Mouse (Mus musculus) megakaryocyte-erythroid progenitor cell, adult 5-6 weeks (primary cell): ENCODE measurements around the gene Tenm2. TPM values are rescaled to one million over a fixed set of nuclear protein-coding genes. Genes with fewer than 3 reads are reported as not detected.

Experiments used
- ATAC-seq: replicated peaks from 2 replicates; pipeline ENCODE4 v1.8.0; 2016; ENCODE audit warnings: mild to moderate bottlenecking, inconsistent platforms; ENCODE audit not compliant: severe bottlenecking, poor library complexity, low FRiP score, low TSS enrichment
- total RNA-seq, 2 experiments: library from RNA; stranded (forward) in 1 of 2; stranded (reverse) in 1 of 2; fragments of 200-1000, 215-1000 nt in 1 of 2; fragments of >200 nt in 1 of 2; fragmentation: Nextera tagmentation in 1 of 2; gene quantifications; 2 replicates each; pipeline ENCODE4 v1.2.3; 2014 to 2017

The Tenm2 gene
- total RNA-seq, 2 experiments from 2014 or later: not detected

DNA sequence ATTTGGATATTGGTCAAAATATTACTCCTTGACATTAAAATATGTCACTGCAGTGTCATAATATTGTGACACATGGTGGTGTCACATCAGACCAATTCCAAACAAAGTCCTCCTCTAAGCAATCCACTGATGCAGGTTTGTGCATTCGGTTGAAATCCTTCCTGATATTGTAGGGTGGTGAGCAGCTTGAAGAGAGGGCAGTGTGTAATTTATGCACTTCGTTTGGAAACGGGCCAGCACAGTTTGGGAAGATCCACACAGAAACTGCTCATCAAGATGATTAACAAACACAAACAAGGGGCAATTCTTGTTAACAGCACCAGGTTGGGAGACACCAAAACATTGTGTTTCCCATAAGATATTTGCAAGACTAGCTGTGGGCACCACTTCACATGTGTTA lies 508.0 kb downstream of the Tenm2 start:
- no peak for ATAC-seq

DNA sequence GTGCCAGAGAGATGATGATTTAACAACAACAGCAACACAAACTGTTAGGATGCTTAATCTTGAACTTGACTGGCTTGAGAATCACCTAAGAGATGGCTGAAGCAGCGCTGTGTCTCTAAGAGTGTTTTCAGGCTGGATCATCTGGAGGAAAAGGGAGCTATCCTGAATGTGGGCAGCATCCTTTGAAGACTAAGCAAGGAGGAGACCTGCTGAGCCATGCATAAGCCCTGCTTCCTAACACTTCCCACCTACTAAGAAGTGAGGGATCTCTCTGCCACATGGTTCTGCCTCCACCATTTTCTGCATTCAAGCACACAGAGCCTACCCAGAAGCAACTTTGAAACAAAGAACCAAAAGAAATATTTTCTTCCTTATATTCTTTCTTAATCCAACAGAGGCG lies 532.9 kb downstream of the Tenm2 start:
- no peak for ATAC-seq

DNA sequence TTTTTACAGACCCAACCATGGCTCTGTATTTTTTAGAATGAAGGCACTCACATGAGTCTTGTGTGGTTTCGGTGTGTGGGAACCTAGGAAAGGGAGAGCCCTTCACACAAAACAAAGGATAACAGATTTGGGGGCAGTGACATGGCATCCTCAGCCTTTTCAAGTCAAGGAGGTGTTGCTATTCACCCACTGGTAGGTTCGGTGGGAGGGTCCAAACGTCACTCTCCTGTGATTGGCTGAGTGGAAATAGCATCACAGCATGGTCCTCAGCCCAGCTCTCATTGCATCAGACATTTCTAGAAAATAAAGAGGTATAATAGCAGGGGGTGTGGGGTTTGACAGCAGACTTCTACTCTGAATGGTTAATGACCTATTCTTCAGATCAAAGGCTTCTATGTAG lies 534.8 kb downstream of the Tenm2 start:
- ATAC-seq: no peak

DNA sequence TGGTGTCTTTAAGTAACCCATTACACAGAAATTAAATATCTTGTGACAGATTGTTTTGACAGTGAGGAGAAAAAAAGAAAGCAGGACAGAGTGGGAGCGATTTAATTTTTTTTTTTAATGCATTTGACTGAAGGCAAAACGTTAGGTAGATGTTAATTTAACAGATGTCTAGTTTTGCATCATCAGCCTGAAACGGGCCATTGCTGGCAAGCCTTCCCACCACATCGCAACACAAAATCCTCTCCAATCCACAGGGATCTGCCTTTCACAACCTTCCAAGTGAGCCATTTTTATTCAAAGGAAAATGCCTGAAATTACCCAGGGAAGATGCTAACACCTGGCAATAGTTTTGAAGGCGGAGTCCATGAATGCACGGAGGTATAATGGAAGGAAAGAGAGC lies 535.6 kb downstream of the Tenm2 start:
- no peak for ATAC-seq

DNA sequence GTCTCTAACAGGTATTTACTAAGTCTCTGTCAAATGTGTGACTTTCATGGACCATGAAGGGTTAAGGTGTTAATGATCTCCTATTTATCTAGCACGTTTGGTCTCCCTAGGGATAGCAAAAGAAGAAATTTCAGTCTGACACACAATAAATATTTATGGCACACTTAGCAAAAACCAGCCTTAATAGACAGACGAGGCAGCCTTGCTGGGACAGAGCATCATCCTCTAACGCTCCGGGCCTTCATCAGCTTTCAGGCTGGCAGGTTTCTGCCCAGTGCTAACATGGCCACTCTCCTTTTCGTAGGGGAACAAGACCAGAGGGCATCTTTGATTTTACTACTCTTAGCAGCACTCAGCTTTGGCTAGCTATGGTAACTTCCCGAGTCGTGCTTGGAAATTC lies 537.5 kb downstream of the Tenm2 start:
- no peak for ATAC-seq

DNA sequence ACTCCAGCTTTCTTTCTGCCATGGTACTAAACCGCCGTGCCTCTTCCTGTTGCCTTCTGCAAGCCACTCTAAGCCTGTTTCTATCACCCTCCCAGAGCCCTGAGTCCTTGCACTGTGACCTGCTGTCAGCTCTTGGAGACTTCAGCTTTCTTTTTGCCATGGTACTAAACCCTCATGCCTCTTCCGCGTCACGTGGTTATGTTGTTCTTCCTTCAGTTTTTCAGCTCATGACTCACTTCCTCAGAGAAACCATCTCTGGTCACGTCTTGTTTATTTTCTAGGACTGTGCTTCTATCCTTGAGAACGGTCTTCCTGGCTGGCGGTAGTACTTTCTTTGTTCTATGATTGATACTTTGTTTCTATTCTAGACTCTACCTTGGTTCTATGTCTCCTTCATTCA lies 537.9 kb downstream of the Tenm2 start:
- no peak for ATAC-seq

DNA sequence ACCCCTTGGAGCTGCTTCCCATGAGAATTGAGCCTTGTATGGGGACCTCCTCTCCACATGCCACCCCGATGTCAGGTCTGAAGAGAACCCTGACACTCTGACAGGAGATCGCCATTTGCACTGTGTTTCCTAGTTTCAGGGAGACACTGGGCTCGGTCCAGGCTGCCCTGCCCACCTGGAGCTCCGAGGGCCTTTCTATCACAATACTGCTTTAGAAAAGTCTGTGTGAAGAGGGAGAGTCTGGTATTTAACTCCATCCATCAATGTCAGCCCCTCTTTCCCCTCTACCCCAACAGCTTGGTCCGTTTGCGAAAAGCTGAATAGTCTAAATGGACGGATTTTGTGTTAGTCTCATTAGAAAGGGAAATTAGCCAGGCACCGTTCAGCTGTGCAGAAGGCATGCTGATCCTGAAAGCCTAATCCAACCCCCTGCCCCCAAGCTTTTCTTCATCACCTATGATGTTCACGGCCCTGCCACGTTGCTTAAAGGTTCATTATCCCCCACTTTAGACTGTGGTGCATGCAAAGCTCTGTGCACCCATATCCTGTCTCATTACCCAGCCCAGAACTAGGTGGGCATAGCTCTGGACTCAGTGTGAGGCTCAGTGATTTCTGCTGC lies 538.6 kb downstream of the Tenm2 start:
- ATAC-seq: no peak

DNA sequence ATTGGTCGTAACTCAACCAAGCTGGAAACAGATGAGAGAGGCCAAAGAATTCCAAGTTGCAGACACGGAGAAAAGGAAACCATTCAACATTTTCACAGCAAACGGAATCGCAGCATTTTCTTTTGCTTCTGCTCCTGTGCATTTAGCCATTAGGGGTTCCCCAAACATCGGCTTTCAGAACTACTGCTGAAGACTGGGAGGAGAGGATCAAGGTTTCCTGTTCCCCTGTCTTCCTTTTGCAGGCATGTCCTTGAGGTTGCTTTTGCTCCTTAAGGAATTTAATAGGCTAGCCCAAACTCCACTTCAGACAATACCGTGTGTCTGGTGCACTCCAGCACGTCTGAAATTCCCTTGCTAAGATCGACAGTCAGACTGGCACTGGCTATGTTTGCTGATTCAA lies 541.0 kb downstream of the Tenm2 start:
- no peak for ATAC-seq

DNA sequence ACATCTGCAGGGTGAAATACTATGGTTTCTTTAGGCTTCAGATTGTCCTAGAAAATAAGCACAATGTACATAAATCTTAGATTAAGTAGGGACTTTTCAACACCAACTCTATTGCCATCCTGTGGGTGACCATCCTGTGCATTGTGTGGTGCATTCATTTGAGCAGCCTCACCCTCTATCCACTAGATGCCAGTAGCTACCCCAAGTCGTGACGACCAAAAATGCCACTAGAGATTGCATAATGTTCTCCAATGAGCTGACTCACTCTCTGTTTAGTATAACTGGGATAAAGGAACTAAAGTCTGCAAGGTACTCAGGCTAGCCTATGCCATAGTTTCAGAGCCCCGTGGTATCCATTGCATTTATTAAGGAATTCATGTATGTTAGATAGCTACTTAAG lies 543.1 kb downstream of the Tenm2 start:
- ATAC-seq: no peak

DNA sequence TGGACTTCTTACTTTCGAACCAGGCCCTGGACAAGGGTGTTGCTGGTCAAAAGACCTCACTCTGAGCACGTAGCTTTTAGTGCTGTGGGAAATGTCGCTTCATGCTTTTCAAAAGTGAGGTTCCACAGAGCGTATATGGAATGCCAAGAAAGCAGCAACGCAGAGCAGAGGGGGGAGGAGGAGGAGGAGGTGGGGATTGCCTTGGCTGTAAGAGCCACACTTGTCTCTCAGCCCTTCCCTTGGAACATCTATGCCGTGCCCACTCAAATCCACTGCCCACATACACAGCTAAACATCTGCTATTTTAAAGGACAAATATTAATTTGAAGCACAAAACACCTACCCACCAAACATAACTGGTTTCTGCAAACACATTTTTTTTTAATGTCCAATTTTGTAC lies 544.9 kb downstream of the Tenm2 start:
- ATAC-seq: no peak

DNA sequence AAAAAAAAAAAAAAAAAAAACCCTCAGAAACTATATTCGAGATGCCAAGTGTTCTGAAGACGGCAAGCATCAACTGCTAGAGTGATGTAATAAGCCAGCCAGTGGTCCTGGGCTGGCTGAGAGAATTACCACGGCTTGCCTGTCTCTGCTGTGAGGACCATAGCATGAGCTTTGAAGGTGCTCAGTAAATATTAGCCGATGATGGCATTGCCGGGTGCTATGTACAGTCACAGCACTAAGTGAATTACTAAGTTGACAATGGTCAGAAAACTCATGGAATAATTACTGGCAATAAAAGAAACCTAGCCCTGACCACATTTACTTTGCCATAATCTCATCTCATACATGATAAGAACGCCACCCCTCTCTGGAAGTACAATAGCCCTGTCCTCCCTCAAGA lies 549.5 kb downstream of the Tenm2 start:
- no peak for ATAC-seq

DNA sequence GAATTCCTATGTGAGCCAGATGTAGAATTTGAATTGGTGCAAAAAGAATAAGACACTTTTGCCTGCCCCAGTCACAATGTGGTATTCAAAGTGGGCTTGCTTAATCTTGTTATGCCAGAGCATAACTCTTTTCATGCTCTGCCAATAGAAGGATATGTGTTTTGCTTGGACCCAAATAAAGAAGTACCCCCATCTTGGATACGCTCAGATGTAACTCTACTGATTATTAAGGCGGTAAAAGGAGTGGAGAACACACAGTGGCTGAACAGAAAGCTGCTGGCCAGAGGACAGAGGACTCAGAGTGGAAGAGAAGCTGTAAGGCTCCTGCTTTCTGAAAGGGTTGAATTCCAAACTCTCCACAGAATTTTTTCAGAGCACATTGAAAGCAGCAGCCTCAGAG lies 556.4 kb downstream of the Tenm2 start:
- ATAC-seq: no peak

DNA sequence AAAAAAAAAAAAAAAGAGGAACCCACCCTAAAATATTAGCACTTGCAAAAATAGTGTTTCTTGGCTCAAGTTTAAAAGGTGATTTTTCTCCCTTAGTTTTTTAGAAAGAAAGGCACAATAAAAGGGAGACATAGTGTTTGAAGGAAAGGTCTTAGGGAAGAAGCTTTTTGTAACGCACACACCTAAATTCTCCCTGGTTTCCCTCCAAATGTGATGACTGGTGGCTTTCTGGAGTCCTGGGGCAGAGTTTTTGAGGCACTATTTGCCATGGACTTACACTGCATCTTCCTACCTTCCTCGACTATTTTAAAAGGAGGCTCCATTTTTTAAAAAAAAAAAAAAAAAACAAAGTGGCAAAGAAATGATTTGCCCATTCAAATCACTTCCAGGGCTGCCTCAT lies 557.2 kb downstream of the Tenm2 start:
- no peak for ATAC-seq

DNA sequence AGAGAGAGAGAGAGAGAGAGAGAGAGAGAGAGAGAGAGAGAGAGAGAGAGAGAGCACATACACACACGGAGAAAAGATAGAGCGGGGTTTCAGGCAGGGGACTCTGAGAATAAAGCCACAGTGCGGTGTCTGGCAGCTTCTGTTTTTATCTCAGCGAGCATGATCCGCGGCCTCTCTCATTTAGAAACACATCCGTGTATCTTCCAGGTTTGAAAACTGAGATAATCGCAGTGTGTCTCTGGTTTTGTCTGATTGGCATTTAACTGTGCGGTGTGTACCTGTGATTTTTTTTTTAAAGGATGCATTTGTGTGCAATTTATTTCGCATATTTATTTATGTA lies 557.7 kb downstream of the Tenm2 start:
- ATAC-seq: no peak

DNA sequence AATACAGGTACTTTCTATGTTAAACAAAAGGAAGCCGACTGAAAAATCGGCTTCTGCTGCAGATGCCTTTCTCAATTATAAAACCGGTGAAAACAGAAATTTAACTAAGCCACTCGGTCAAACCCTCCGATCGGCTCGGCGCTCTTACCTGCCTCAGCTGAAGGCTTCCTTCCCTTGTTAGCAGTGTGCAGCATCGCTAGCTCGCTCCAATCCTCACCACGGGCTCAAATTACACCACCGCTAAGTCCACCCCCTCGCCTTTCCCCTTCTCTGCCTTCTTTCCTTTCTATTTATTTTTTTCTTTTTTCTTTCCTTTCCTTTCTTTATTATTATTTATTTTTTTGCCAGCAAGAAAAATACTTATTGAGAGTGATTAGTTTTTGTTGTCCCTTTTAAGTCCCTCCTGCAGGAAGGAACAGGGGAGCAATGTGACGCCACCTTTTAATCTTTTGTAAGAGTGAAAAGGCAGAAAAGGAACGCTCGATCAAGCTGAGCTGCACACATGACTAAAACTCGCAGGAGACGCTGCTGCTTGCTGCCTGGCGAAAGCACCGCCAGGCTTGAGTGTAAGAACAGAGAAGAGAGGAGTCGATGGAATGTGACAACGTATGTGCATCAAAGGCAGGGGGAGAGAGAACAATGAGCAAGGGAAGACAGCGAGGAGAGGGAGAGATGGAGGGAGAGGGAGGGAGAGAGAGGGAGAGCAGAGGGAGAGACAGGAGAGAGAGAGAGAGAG lies 558.3 kb downstream of the Tenm2 start:
- ATAC-seq: no peak

DNA sequence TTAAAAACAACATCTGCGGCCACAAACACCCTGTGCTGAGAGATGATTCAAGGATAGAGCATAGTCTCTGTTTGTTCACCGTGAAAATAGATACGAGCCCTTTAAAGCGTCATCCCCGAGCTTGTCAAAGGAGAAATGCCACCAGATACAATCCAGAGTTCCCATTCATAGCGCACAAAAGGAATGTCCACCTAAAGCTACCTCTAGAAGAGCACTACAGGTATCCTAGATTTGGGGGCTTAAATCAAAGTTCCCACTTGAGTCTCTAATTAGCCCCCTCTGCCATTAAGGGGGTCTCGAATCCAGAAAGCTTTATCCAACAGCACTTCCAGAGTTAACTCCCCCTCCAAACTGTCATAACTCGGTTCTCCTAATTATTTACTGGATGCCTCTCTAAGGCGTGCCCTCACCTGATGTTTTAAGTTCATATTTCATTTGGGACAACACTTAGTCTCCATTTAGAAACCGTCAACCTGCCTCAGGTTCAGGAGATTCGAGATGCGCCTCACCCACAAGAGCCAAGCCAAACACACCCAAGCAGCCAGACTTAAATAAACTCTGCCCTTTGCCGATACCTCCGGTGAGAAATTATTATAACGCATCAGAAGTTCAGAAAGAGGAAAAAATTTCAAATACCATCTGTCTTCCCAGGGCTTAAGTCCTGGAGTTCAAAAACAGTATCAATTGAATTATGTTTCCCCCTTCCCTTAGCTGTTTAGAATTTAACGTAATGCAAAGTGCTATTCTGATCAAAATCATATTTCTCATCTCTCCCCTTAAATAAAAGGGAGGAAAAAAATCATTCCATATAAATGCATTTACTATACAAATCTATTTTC lies 559.1 kb downstream of the Tenm2 start:
- no peak for ATAC-seq

DNA sequence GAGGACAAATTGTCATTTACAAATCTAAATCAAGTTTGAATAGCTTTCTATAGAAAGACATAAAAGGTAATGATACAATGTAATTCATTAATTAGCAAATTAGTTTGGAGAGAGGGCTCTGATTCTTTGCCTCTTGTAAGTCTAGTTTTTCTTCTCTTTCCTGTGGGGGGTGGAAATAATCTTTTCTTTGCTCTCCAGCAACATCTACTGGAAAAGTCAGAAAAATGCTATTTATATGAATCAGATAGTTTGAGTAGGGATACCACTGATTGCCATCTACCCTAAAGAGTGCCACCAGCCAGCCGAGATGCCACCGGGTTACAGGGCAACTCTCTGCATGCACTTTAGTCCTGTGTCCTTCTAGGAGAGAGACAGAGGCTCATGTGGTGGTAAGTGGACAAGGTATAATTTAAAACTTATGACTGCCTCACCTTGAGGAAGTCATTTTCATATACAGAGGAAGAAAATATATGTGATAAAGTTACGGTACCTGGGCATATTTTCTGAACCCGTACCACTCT lies 560.8 kb downstream of the Tenm2 start:
- ATAC-seq: no peak

DNA sequence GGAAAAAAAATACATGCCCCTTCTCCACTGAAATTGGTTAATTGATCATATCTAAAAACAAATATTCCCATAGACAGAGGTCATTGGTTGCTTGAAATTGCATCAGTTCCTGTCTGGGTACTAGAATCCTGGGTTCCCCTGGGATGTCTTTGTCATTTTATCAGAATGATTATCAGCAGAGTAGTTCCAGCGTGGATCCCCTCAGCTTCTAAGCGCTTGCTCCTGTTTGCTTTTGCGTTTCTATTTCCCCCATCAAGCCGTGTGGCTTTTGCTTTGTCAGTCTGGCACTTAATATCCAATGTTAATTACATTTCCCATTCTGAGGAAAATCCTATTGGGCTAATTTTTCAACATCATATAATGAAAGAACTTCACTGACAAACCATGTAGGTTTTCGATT lies 561.6 kb downstream of the Tenm2 start:
- ATAC-seq: no peak

DNA sequence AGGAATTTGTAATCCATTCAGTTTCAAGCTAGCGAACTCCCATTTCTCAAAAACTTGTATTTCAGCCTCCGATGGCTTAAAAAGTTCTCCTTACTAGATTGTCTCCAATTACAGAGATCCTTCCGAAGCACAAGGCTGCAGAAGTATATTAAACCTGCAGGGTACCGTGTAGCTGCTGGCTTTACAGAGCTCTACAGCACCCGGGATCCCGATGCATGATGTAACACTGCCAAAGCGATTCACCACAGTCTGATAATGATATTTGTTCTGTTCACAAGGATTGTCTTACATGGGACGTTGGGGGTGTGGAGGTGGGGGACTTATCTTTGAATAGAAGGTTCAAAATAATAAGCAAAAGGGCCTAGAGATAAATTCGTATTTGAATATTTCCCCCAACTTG lies 564.6 kb downstream of the Tenm2 start:
- ATAC-seq: no peak

DNA sequence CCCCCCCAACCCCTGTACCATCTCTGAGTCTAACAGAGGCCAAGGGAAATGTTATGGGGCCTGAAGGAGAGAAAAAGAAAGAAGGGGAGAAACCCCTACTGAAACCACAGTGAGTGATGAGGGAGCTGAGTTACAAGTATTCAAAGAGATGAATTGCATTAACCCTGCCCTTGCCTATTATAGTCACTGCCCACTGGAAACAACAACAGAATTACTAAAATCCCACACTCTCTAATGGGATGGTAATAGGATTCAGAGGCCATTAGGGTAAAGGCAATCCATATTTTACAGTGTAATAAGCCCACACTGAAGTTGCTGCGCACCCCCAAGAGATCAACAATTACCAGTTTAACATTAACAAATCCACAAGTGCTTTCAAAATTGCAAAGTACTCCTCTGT lies 571.7 kb downstream of the Tenm2 start:
- ATAC-seq: no peak

DNA sequence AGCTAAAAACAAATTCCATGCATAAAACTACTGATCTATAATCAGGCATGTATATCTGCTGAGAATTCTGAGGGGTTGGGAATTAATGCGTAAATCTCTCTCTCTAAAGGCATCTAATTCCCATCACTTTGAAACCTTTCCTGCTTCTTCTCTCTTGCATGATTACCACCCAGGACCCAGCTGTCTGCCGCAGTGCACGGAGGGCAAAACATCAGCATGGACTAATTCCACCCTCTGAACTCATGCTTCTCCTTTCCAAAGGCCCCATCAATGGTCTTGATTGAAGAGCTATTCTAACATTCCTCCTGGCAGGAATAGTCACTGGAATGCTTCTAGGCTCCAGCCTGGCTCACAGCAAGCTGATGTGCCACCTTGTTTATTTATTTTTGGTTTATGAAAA lies 572.2 kb downstream of the Tenm2 start:
- ATAC-seq: no peak
